Mouse (Mus musculus) forebrain, embryonic 13.5 days (tissue): Measurements from ENCODE around the gene Marc2. TPM values are rescaled to one million over a fixed set of nuclear protein-coding genes. Genes with fewer than 3 reads are reported as not detected.

Source experiments
- ATAC-seq: fragments of 200-750 bp; cut with Nextera tagmentation; 2 replicates; pipeline ENCODE4 v1.8.0; 2017
- H3K27ac ChIP-seq: fragments of 300-500 bp; sonication (generic); 2 replicates; pipeline ENCODE4 v1.5.1; 2015; ENCODE audit warnings: inconsistent platforms, mild to moderate bottlenecking, moderate library complexity
- H3K27me3 ChIP-seq: fragments of 300-500 bp; sonication (generic); 2 replicates; pipeline ENCODE4 v1.6.1; 2015; ENCODE audit warnings: mild to moderate bottlenecking, inconsistent platforms
- H3K36me3 ChIP-seq: fragments of 300-500 bp; sonication (generic); 2 replicates; pipeline ENCODE4 v1.6.1; 2015; ENCODE audit warnings: mild to moderate bottlenecking, inconsistent platforms; ENCODE audit not compliant: poor library complexity, severe bottlenecking
- H3K4me1 ChIP-seq: fragments of 300-500 bp; sonication (generic); 2 replicates; pipeline ENCODE4 v1.6.1; 2015; ENCODE audit warnings: inconsistent platforms
- H3K4me2 ChIP-seq: fragments of 300-500 bp; sonication (generic); 2 replicates; pipeline ENCODE4 v1.6.1; 2015; ENCODE audit warnings: inconsistent platforms, mild to moderate bottlenecking, moderate library complexity
- H3K4me3 ChIP-seq: fragments of 300-500 bp; sonication (generic); 2 replicates; pipeline ENCODE4 v1.5.1; 2015; ENCODE audit warnings: mild to moderate bottlenecking, inconsistent platforms
- H3K9ac ChIP-seq: fragments of 300-500 bp; sonication (generic); 2 replicates; pipeline ENCODE4 v1.6.1; 2015; ENCODE audit warnings: mild to moderate bottlenecking, inconsistent platforms
- H3K9me3 ChIP-seq: fragments of 300-500 bp; sonication (generic); replicated peaks from 2 replicates; pipeline ENCODE4 v1.6.1; 2016; ENCODE audit warnings: inconsistent platforms
- WGBS: fragments of 180-500 bp; shearing (Covaris S2); methylation state at CpG from one replicate; pipeline ENCODE4 v1.1.7; 2015; 5-methylcytosine and 5-hydroxymethylcytosine counted together
- polyA plus RNA-seq: library from polyadenylated mRNA; unstranded; fragments of >200 nt; fragmentation: Nextera tagmentation; extraction: Ambion mirVana; gene quantifications from 2 replicates; pipeline ENCODE4 v1.2.1, GENCODE M21; 2015

Marc2 gene
- polyA plus RNA-seq, 1 experiment from 2014 or later, result 103 TPM

DNA sequence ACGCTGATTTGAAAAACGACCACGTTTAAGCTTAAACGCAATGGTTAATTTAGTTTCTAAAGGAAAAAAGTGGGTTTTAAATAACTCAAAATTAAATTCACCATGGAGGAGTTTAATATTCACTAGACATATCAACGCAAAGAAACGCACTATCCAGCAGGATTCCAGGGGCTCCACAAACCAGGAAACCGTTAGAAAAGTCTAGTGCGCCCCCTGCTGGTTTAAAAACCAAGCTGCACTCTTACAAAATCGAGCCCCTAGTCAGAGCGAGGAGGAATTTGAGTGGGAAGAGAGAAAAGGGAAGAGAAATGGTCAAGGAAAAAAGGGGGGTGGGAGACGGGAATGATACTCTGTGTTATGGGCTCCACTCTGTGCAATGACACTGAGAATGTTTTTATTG is 21.2 kb downstream of the Marc2 start:
- Histone ChIP-seq H3K9ac (no peak overlapping the region), H3K4me1 (peaks cover 14% of the 10 kb centered on the region), H3K27me3 (no peaks in the 10 kb centered on the region), H3K27ac (no peak overlapping the region), H3K9me3 (no peaks in the 10 kb centered on the region), H3K4me3 (no peak overlapping the region), H3K36me3 (peaks cover 10% of the 10 kb centered on the region), H3K4me2 (0 out of 2 replicates have a peak overlapping the region, but pooled peaks have one; percentile 8)
- 18% methylated on average over 11 of the region's 11 CpGs for WGBS
- peak; percentile 60 for ATAC-seq

DNA sequence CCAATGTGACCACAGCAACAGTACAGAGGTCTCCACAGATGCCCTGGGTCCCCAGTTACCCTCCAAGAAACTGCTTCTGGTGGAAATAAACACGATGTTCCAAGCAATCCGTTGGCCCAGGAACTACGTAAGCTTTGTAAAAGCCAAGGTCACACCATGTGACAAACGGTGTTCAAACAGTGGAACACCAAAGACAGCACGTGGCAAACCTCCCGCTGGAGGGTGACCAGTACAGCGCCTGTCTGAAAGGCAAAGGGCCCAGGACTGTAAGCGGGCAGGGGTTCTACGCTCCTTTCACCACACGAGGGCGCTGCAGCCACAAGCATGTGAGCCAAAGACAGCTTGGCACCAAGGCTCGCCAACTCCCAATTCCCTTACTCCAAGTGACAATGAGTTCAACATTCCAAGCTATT is 21.8 kb downstream of the Marc2 start:
- H3K4me3 ChIP-seq, result no peak overlapping the region
- H3K36me3 ChIP-seq, result peaks cover 8% of the 10 kb centered on the region; the same call in 1 of the 2 replicates
- peaks cover 14% of the 10 kb centered on the region for H3K4me1 ChIP-seq
- no peaks in the 10 kb centered on the region for H3K9me3 ChIP-seq
- no peak overlapping the region for H3K27ac ChIP-seq
- 1% methylated on average over 12 of the region's 12 CpGs for WGBS
- H3K27me3 ChIP-seq, result no peaks in the 10 kb centered on the region
- no peak overlapping the region for H3K9ac ChIP-seq
- H3K4me2 ChIP-seq, result peak overlapping the region; percentile 8; the same call in 1 of the 2 replicates
- ATAC-seq, result peak; percentile 84

DNA sequence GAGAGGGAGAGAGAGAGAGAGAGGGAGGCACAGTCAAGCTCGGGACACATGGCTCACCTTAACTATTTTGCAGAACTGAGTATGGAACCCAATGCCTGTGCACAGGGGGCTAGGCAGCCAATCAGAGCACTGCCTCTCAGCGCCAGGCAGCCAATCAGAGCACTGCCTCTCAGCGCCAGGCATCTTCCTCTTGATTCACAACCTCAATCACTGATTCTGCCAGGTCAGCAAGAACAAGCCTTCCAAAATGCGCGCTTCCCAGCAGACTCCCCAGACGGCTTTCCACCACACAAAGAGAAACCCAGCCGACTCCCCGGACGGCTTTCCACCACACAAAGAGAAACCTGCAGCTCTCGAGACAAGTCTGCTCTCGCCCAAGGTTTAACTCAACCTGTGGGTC is 23.6 kb downstream of the Marc2 start:
- H3K27ac ChIP-seq, result no peak overlapping the region
- 0 out of 2 replicates have a peak overlapping the region, but pooled peaks have one; percentile 34 for H3K9ac ChIP-seq
- no peak overlapping the region for H3K4me3 ChIP-seq
- 8% methylated on average over 11 of the region's 11 CpGs for WGBS
- ATAC-seq, result peak; percentile 81
- H3K36me3 ChIP-seq, result peaks cover 25% of the 10 kb centered on the region
- H3K4me2 ChIP-seq, result peak overlapping the region; percentile 48
- H3K27me3 ChIP-seq, result no peaks in the 10 kb centered on the region
- H3K4me1 ChIP-seq, result peaks cover 14% of the 10 kb centered on the region
- H3K9me3 ChIP-seq, result no peaks in the 10 kb centered on the region

DNA sequence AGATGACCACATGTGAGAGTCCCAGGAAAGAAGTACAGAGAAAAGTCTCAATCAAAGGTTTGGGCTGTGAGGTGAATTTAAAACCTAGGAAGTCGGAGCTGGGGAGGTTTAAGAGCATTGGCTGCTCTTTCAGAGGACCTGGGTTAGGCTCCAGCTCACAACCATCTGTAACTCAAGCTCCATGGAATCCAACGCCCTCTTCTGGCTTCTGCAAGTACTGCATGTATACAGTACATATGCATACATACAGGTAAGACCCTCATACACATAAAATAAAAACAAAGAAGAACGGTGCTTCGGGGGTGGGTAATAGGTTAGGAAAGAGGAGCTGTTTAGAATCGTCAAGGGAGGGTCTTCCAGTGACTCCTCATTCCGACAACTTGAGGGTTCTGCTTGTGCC is 28.5 kb downstream of the Marc2 start:
- Histone ChIP-seq H3K9ac (no peak overlapping the region), H3K27me3 (no peaks in the 10 kb centered on the region), H3K4me3 (no peak overlapping the region), H3K4me2 (no peak overlapping the region), H3K4me1 (peaks cover 2% of the 10 kb centered on the region; the same call in 1 of the 2 replicates), H3K27ac (no peak overlapping the region), H3K36me3 (peaks cover 38% of the 10 kb centered on the region), H3K9me3 (no peaks in the 10 kb centered on the region)
- 87% methylated on average over 6 of the region's 6 CpGs for WGBS
- no peak for ATAC-seq

DNA sequence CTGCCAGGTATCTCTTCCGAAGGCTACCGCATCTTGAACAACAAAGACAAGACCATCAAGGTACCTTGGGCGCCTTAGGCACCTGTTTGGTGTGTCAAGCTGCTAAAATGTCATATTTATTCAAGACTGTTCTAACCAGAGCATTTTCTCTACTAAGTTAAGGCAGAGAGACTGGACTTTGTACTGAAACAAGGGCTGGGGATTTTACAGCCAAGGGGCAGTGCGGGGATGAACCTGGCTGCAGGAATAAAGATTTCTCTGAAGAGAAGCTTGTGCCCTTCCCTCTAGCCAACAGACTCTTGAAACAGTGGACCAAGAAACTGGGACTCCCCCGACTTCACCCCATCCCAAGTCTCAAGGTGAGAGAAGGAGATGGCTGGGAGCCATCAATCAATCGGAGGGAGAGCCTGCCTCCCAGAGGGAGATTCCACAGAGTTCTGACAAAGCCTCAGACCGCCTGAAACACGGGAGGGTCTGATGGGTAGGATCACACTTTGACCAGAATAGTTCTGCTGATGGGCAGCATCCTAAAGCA is 34.5 kb downstream of the Marc2 start:
- Histone ChIP-seq H3K4me3 (no peak overlapping the region), H3K27ac (no peak overlapping the region), H3K36me3 (peaks cover 6% of the 10 kb centered on the region; the same call in 1 of the 2 replicates), H3K9me3 (no peaks in the 10 kb centered on the region), H3K4me2 (no peak overlapping the region), H3K27me3 (peaks cover 36% of the 10 kb centered on the region), H3K9ac (no peak overlapping the region), H3K4me1 (peaks cover 6% of the 10 kb centered on the region)
- 79% methylated on average over 8 of the region's 8 CpGs for WGBS
- no peak for ATAC-seq

DNA sequence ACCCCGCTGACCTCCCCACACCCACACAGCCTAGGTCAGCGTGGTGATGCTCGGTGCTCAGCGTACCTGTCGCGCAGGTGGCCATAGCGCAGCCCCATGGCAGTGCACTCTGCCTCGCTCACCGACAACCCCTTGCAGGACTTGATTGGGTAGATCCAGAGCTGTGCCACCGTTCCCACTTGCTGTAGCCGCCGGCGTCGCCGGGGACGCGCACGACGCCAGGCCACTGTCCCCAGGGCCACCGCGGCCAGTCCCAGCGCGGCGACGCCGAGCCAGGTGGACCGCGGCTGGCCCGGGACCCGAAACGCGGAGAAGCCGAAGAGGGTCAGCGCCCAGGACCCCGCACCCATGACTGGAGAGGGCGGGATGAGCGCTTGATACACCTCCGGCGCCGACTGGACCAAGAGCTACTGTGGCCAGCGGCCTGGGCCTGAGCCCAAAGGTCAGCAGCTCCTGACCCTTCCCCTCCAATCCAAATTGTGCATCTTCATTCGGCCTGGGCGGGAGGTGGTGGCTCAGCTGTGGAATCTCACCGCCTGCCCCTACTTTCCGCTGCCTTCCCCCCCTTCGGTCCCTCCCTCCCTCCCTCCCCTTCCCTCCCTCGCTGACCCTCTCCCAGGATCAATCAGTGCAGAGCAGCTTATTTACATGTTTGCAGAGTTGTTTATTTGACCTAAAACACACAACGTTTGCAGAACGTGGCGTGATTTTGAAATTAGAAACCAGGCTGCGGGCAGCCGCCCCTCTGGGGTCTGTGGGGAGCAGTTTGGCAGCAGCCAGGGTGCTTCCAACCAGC is 35.3 kb downstream of the Marc2 start, which contains the start of gene Marc1:
TSS of gene Marc1 (minus strand) at position 534 of the 796 bp plus-strand sequence.
- peak within 1 kb of the TSS; percentile 63 for H3K4me2 ChIP-seq
- ATAC-seq, result no peak; the same call in 1 of the 2 replicates
- WGBS, result 8% methylated on average over 52 of the region's 52 CpGs
- H3K27me3 ChIP-seq, result peaks cover 36% of the 10 kb centered on the region
- H3K4me1 ChIP-seq, result peaks cover 6% of the 10 kb centered on the region
- no peaks in the 10 kb centered on the region for H3K9me3 ChIP-seq
- peak within 1 kb of the TSS; percentile 52; the same call in 1 of the 2 replicates for H3K9ac ChIP-seq
- peak within 1 kb of the TSS; percentile 30 for H3K4me3 ChIP-seq
- H3K36me3 ChIP-seq, result peaks cover 6% of the 10 kb centered on the region; the same call in 1 of the 2 replicates
- no peak within 1 kb of the TSS for H3K27ac ChIP-seq

DNA sequence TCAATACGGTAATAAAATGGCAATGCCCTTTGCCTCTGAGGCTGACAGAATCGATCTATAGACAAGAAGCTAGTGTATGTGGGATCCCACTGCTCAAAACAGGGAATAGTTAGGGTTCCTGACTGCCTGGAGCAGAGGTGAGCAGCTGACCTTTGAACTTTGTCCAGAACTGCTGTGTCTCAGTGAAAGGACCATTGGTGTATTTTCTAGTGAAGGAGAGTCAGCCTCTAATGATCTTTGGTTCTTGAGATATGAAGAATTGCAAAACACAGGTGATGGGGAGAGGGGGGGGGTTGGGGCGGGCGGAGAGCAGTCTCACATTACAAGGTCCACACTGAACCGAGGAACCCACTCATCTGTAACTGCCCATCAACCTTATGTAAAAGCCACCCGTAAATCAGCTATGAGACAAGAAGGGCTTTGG is 36.7 kb downstream of the Marc2 start:
- Histone ChIP-seq H3K4me2 (no peak overlapping the region), H3K27ac (no peak overlapping the region), H3K9ac (no peak overlapping the region), H3K9me3 (no peaks in the 10 kb centered on the region), H3K4me3 (no peak overlapping the region), H3K36me3 (peaks cover 6% of the 10 kb centered on the region; the same call in 1 of the 2 replicates), H3K4me1 (peaks cover 6% of the 10 kb centered on the region), H3K27me3 (peaks cover 36% of the 10 kb centered on the region)
- no peak for ATAC-seq
- 86% methylated on average over 6 of the region's 6 CpGs for WGBS

DNA sequence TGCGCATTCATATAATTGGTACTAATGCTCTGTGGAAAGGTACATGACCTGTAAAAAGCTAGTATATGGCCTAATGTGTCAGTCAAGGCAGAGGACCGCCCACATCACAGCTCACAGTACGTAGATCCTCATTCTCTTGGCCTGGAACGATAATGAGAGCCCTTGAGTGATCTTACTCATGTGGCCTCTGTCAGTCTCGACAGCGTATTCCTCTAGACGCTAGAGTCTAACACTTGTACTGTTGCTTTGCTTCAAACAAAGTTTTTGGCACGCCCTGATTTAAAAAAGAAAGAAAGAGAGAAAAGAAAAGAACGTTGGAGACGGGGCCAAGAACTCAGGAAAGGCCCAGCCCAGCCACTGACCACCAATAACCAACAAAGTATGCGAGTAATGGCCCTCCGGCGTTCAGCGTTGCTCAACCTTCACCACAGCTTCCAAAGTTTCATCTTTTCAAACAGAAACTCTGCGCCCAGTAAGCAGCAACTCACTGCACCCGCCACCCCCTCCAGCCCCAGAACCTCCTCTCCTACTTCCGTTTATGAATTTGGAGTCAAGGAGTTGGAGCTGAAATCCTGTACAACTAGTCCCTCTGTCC is 37.7 kb downstream of the Marc2 start:
- peaks cover 6% of the 10 kb centered on the region for H3K4me1 ChIP-seq
- H3K27me3 ChIP-seq, result peaks cover 36% of the 10 kb centered on the region
- H3K9ac ChIP-seq, result no peak overlapping the region
- no peak overlapping the region for H3K4me2 ChIP-seq
- peaks cover 6% of the 10 kb centered on the region; the same call in 1 of the 2 replicates for H3K36me3 ChIP-seq
- no peaks in the 10 kb centered on the region for H3K9me3 ChIP-seq
- ATAC-seq, result no peak
- no peak overlapping the region for H3K27ac ChIP-seq
- WGBS, result 86% methylated on average over 17 of the region's 17 CpGs
- H3K4me3 ChIP-seq, result no peak overlapping the region

DNA sequence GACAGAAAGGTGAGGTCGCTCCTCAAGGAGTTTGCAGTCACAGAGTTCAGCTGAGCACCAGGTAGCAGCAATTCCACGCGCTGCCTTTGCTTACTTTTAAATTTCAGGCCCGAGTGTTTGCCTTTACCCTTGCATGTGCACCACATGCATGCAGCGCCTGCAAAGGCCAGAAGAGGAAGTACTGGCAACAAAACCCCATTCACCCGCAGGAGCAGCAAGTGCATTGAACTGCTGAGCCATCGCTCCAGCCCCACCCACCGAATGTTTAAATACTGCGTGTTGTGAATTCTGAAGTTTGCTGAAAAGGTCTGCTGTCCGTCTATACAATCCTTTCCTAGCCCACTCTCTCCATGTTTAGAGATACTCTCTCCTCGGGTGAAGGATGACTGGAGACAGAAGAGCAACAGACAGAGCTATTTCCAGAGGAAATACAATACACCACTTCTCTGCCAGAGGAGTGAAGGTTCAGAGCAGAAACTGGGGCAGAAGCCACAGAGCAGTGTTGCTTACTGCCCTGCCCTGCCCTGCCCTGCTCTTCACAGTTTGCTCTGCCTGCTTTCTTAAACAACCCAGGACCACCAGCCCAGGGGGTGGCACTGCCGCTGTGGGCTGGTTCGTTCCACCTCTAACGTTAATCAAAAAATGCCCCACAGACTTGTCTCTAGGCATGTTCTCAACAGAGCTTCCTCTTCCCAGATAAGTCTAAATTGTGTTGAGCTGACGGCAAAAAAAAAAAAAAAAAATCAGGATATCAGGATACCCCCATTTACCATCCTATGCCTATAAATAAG is 38.4 kb downstream of the Marc2 start:
- Histone ChIP-seq H3K9me3 (no peaks in the 10 kb centered on the region), H3K27ac (no peak overlapping the region), H3K36me3 (peaks cover under 1% of the 10 kb centered on the region; the same call in 1 of the 2 replicates), H3K4me1 (peaks cover 6% of the 10 kb centered on the region), H3K9ac (no peak overlapping the region), H3K4me2 (no peak overlapping the region), H3K27me3 (peaks cover 36% of the 10 kb centered on the region), H3K4me3 (no peak overlapping the region)
- no peak for ATAC-seq
- 68% methylated on average over 15 of the region's 15 CpGs for WGBS

DNA sequence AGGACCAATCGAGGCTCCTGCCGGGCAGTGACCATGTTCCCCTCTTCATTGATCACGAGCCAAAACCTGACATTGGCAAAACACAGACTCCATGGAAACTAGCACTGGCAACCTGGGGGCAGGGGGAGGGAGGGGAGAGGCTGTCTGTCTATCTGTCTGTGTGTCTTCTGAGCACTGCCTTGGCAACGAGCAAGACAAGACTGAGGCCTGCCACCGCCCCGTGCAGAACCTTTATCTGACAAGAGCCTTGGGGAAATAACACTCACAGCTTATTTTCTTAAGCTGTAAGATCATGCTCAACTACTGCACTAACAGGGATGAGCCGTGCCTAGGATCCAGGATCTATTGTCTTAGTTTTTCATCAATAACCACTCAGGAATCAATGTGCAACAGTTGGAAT is 39.1 kb downstream of the Marc2 start:
- H3K4me2 ChIP-seq, result no peak overlapping the region
- H3K27me3 ChIP-seq, result peaks cover 33% of the 10 kb centered on the region
- WGBS, result 81% methylated on average over 7 of the region's 7 CpGs
- H3K27ac ChIP-seq, result no peak overlapping the region
- no peak for ATAC-seq
- H3K4me1 ChIP-seq, result peaks cover 6% of the 10 kb centered on the region
- no peaks in the 10 kb centered on the region for H3K36me3 ChIP-seq
- no peak overlapping the region for H3K9ac ChIP-seq
- H3K4me3 ChIP-seq, result no peak overlapping the region
- no peaks in the 10 kb centered on the region for H3K9me3 ChIP-seq

DNA sequence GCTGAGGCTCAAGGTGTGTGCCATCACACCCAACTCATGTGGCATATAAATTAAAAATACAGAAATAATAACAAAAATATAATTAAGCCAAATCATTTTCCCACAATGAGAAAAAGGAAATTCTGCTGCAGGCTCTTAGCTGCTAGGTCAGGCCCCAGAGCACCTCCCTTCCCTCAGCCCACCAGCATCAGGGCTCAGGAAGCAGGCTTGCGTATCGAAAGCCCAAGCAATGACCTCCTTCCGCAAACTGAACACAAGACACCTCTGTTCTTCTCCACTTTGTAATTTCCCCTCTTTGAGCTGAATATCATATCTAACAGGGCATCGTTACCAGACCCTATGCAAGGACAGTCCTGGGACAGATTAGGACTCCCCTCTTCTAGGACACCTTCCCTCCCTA is 40.5 kb downstream of the Marc2 start:
- no peak overlapping the region for H3K4me2 ChIP-seq
- H3K27ac ChIP-seq, result no peak overlapping the region
- no peak overlapping the region for H3K4me3 ChIP-seq
- H3K27me3 ChIP-seq, result peaks cover 20% of the 10 kb centered on the region
- H3K9me3 ChIP-seq, result 0 out of 2 replicates have a peak, but pooled peaks cover 3% of the 10 kb centered on the region
- no peaks in the 10 kb centered on the region for H3K36me3 ChIP-seq
- H3K9ac ChIP-seq, result no peak overlapping the region
- no peak for ATAC-seq
- peaks cover 3% of the 10 kb centered on the region for H3K4me1 ChIP-seq
- 94% methylated on average over 4 of the region's 4 CpGs for WGBS
